Mouse (Mus musculus) cerebellum, adult 8-10 months (tissue): ENCODE data around the gene Hsf4.
A peak's percentile ranks its signal among the peaks of the same experiment; 100 is the strongest.
"Not testable (repeated sequence)": the region's sequence is repeated elsewhere in the genome, so short reads cannot be mapped to it uniquely, and the experiment has no call there.

Experiments used
- DNase-seq: peaks from one replicate; pipeline ENCODE4 v3.0.0; 2022

Hsf4 gene

DNA sequence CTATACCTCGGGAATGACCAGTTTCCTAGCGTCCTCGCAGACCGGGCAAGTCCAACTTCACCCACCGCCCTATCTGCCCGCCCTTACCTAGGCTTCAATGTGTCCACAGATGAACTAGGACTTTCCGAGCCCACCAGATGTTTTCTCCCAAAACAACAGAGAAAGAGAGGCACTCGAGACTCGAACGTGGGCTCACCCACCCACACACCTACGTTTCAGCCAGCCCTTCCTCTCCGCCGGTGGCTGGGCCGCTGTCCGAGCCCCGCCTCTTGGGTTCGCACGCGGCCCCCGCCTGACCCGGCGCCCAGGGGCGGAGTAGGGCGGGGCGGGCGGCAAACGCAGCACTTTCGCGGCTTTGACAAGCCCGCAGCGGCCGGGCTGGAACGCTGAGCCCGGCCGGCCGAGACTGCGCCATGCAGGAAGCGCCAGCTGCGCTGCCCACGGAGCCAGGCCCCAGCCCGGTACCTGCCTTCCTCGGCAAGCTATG is at the start of gene Hsf4:
Gene Hsf4 (plus strand): TSS at position 341 of the 487 bp plus-strand sequence.
- peak; percentile 65 for DNase-seq

DNA sequence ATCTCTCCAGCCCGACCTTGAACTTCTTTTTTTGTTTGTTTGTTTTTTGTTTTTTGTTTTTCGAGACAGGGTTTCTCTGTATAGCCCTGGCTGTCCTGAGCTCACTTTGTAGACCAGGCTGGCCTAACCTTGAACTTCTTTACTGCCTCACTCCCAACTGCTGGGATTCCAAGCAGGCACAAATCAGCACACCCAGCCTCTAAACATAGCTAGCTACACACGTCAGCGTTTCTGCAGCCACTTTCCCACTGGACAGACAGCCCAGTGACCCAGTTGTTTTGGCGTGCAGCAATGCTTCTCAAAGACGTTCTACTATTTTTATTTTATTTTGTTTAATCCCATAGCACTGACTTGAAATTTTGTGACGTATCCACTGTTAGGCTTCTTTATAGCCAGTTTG is 45.8 kb upstream of the Hsf4 start:
- DNase-seq: no peak

DNA sequence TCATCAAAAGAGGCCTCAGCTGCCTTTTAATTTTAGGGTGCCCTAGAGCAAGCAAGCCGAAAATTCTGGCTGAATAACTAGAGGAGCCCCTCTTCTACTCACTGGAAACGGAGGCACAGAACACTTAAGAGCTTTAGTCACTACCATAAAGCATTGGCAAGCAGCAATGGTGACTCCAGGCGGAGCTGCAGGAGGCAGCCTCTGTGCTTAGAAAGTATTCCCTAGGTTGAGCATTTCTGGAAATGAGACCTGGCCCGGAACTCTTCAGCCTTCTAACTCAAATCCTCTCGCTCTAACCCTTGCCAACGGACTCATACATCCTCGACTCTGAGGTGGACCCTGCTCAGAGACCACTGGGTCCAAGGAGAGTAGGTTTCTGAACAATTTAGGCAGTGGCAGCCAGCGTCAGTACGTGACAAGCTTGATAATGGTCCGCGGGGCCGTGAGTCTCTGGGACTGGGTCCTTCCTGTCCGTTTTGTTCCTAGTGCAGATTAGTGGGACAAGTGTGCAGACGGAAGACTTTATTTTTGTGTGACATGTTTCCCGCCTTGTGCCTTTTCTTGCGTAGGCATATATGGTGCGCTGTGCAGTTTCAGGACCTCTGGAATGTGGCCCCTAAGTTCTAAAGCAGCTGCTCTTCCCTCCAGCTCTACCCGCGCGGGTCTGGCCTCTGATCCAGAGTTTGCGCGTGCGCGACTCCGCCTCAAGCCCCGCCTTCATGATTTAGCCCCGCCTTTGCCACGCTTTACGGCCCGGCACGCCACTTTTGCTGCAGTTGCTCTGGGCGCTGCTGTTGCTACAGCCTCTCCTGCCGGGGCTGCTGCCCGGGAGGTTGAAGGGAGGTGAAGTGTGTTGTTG is 45.0 kb upstream of the Hsf4 start, which contains the start of gene D230025D16Rik:
Gene D230025D16Rik (plus strand): TSS at position 733 of the 859 bp plus-strand sequence.
- peak; percentile 95 for DNase-seq

DNA sequence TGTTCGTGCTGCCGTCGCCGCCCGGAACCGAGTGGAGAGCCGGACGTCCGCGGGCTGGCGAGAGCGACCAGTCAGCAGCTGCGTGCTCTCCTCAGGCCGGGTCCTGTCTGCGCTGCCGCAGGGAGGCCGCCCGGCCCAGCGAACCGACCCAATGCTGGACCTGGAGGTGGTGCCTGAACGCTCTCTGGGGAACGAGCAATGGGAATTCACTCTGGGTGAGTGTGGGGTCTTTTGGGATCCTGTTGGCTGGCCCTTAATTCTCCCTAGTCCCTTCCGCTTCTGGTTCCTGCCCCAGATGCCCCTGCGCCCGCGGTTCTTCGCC is 44.4 kb upstream of the Hsf4 start:
- DNase-seq: no peak

DNA sequence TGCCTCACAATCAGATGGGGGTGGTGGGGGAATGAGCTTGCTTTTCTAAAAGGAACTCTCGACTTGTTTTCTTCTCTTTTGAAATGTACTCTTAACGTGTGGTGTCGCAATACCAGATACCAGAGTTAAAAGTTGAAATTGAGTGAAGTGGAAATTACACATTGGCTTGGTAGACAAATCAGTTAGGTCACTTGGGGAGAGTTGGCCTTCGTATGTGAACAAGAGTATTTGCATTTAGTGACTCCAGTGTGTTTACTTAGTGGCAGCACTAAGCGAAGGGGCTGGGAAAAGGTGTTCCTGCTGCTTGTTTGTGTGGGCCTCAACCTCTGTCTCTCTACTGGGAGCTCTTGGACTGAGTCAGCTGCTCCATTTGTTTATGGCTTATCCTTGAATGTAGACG is 43.7 kb upstream of the Hsf4 start:
- no peak for DNase-seq

DNA sequence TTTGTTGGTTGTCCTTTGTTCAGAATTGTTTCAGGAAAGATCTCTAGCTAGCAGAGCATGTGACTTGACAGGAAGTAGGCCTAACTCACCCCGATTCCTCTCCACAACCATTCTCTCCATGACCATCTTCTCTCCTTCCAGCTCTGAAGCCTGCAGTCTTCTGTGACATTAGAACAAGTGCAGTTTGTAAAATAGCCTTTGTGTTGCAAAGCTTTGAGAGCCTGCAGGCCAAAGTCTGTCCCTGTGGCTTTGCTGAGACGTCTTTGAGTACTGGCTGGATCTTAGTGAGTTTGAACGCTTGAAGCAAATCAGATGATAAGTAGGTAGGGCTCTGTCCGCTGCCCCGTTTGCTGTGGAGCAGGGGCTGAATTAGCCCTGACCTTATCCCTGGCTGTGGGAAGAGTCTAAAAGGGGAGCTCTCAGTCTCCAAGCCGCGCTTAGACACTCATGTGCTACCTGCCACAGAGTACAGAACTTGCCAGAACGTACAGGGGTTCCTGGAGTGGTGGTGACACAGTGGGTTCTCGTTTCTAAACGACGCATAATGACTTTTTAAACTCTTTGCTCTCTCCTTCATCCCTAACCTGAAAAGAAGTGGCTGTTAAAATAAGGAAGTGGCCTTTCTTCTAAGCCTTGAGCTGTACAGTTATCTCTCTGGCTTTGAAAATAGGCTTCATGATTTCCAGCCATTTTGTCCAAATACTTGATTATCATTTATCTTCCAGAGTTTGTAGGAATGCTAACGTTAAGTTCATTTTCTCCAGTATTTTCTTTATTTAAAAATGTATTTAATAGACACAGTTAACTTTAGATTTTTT is 37.9 kb upstream of the Hsf4 start:
- no peak for DNase-seq

DNA sequence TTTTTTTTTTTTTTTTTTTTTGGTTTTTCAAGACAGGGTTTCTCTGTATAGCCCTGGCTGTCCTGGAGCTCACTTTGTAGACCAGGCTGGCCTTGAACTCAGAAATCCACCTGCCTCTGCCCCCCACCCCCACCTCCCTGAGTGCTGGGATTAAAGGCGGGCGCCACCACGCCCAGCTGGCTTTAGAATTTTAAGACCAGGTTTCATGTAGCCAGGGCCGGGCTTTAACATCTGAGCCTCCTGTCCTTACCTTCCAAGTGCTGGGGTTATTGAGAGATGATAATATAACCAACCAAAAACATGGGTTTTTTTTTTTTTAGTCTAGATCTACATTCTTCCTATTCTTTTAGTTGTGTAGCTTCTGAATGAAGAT is 37.3 kb upstream of the Hsf4 start:
- not testable (repeated sequence) for DNase-seq

DNA sequence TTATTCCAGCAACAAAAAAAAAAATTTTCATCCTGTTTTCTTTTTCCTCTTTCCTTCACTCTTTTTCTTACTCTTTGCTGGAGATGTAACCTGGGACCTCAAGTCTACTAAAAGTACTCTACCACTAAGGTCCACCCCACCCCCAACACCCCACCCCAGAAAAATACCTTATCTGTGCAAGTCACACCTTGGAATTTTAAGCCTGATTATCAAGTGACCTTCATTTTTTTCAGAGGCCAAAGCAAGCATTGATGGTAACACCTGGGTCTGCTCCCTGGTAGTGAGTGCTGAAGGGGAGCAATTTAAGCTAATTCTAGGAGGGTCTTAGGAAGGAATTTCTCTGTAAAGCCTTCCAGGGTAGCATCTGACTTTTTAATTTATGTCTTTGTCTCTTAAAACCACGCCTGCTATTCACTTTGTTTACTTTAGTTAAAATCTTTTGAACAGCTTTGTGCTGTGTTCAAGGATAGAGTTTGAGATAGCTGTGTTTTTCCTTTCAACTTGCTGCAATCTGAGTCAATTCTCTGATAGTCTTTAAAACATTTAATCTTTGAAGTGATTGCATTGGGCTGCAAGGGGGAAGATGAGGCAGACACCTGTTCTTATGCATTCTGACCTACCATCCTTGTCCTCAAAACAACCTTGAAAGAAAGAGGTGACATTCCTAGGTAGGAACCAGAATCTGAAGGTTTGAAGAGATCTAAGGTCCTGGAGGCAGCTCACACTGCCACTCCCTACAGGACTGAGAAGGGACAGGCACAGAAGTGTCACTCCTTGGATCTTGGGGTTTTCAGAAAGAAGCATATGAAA is 36.3 kb upstream of the Hsf4 start:
- no peak for DNase-seq

DNA sequence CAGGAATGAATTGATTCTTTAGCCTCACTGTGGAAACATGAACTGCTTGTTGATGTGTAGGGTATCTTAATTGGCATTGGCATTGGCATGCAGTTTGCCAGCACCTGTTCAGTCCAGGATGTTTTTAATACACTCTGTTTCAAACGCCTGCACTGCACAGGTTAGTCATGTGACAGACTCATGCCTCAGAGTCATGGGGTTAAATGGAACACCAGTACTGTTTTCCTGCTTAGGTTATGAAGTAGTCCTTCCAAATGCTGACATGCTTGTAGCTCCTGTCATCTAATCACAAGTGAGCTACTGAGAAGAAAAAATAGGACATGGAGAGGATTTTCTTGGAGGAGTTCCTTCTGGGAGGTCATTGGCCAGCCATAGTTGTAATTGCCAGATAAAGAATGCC is 34.4 kb upstream of the Hsf4 start:
- no peak for DNase-seq

DNA sequence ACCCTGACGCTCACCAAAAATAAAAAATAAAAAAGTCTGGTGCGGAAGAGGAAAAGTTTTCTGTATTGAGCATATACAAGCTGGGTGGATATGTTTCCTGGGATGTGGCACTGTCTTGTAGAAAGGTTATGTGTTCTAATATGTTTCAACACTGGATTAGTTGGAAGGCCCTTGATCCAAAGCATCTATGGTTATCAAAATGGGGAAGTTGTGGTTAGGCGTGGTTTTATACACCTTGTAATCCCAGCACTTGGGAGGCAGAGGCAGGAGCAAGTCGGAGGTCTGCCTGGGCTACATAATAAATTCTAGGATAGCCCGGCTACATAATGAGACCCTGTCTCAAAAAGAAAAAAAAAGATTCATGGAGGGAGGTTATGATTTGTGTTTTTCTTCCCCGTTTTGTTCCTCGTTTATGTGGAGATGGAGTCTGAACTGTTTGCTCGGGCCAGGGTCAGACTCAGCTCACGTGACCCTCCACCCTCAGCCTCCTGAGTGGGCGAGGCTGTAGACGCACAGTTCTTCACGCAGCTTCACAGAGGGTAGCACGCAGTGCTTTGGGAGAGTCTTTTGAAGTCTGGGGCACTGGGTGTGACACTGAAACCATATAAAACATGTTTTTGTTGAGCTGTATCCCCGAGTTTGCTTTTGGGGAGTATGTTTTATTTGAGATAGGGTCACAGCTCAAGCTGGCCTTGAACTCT is 32.0 kb upstream of the Hsf4 start:
- DNase-seq: no peak

DNA sequence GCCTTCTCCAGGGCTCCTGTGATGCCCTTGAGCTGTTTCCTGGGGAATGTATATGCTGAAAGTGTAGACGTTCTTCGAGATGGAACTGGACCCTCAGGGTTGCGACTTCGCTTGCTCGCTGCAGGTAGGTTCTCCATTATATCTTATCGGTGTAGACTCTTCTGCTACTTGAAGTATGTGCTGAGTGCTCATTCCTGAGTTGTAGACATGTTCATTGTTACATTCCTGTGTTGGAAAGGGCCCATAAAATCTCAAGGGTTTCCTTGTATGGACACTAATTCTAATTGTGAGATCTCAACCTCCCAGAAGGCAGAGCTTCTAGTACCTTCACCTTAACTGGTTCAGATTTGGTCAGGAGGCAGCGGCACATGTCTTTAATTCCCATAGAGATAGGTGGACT is 28.6 kb upstream of the Hsf4 start:
- no peak for DNase-seq

DNA sequence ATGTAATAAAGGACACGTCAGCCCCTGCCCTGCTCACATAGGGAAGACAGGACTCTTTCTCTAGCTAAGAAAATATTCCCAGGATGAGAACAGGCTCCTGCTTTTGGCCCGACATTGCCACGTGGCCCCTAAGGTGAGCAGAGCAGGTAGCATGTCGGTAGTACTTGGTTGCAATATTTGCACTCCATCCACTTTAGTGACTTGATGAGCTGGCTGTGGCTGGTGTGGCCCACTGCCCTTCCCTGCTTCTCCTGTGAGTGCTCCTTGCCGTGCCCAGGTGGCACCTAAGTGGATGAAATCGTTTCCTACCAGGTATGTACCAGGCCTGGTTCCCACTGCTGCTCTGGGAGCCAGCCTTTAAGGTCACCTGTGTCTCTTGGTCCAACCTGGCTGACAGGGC is 17.6 kb upstream of the Hsf4 start:
- no peak for DNase-seq

DNA sequence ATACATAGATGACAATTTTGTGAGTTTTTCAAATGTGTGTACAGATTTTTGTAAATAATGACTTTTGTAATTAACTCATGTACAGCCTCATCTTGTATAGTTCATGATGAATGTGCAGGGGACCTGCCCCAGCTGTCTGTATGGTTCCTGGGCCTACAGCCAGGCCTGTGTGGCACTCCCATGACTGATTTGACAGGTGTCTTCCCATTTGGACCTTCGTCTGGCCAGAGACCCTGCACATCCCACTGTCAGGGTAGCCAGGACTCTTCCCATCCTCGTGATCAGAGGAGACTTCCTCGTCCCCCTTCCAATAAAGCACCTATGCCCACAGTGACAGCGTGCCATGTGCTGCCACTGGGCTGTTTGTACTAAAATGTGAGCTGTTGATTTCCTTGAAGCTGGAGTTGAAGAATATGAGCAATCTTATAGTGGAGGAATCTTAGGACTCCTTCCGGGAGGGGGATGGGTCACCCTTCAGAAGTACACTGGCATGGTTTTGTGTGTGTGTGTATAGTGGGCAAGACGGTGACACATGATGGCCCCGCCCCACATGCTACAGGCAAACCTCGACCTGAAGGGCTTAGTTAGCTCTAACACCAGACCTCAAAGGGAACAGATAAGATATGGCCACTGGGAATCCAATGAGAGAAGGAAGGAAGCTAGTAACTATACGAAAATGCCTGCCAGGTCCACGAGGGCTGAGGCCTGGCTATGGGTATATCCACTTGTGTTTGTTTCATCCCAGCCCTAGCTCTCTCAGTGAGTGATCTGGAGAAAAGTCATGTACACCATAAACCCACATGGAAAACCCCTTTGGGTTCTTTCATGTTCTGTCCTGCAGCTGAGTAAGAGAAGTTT is 16.7 kb upstream of the Hsf4 start:
- no peak for DNase-seq

DNA sequence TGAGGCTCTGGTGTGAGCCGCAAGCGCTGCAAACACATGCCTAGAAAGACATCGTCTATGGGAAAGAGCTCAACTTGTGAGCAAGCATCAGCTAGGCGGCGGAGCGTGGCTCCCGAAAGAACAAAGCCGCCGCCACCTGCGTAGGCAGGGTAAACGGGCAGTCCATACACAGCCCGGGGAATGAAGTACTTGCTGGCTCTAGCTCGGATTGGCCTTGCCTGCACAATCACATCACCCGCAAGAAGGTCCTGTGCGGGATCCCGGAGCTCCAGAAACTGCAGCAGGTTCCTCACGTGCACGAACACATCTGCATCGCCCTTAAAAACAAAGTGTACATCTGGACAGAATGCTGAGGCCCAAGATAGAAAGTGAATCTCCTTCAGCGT is 15.8 kb upstream of the Hsf4 start:
- DNase-seq: no peak

DNA sequence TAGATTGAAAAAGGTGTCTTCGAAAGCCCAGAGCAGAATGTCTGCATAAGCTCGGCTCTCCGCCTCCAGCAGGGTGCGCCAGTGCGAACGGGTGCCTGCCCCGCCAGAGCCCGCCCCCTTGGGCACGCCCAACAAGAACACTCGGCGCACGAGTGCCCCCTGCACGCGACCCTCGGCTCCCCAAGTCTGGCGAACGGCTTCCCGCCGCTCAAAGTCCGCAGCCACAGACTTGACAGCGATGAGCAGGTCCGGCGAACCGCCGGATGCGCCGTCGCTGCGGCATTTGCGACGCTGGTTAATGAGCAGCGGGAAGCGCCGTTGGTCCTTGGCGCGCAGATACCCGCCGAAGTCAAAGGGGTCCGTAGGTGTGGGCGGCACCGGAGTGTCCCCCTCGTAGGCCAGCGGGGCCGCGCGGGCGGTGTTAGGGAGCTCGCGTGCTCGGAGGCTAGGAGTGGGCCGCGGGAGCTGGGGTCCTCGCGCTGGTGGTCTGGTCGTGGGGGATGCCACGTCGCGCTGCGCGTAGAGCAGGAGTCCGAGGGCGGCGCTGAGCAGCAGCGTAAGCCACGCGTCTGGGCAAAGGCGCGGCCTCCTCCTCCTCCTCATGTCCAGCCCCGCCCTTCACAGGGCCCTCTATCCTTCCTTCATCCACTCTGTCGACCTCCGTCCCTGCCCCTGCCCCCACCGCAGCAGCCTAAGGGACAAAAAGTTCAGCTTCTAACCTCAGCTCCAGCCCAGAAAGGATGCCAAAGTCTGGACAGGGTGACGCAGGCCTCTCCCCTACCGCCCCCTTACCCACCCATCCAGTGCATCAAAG is 15.2 kb upstream of the Hsf4 start:
- peak; percentile 77 for DNase-seq

DNA sequence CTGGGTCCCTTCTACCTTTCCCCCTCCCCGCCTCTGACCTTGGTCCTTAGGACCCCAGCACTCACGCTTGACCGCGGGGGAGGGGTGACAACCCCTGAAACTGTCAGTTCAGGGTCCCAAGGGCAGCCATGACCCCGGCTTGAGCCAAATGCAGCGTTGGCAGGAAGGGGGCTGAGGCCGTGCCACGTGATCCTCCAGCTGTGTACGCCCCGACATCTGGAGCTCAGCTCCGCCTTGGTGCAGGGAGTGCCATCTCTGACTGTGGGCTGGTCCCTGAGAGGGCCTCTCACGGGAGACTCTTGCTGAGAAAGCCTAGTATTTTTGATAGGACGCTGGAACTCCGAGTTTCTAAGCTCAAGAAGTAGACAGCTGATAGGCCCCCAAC is 14.6 kb upstream of the Hsf4 start, which contains the start of gene B3gnt9:
Gene B3gnt9 (minus strand): TSS at position 188 of the 385 bp plus-strand sequence.
- no peak for DNase-seq

DNA sequence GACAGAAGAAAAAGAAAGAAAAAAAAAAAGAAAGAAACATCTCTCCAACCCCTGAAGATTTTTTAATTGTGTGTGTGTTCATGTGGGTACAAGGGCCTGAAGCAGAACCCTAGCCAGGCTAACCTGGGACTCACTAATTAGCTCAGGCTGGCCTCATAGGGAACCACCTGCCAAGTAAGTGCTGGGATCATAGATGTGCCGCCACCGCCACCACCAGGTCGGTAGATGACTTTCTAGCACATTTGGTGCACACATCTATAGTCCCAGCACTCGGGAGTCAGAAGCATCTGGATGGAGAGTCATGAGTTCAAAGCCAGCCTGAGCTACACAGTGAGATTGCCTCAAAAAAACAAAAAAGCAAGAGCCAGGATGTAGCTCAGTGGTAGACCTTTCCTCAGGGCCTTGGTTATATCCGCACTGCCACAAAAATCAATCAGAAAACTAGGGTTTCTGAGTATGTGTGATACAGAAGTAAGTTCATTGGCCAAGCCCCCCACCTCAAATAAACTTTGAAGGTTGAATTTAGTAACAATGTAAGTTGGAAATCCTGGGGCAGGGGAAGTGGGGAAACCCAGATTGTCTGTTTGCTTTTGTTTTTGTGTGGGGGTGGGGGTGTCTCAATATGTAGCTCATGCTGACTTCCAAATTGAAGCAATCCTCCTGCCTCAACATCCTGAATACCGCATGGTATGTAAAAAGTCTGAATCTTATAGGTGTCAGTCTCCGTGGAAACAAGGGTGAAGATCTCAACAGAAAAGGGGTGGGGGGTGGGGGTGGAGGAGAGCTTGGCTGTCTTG is 12.1 kb upstream of the Hsf4 start:
- no peak for DNase-seq

DNA sequence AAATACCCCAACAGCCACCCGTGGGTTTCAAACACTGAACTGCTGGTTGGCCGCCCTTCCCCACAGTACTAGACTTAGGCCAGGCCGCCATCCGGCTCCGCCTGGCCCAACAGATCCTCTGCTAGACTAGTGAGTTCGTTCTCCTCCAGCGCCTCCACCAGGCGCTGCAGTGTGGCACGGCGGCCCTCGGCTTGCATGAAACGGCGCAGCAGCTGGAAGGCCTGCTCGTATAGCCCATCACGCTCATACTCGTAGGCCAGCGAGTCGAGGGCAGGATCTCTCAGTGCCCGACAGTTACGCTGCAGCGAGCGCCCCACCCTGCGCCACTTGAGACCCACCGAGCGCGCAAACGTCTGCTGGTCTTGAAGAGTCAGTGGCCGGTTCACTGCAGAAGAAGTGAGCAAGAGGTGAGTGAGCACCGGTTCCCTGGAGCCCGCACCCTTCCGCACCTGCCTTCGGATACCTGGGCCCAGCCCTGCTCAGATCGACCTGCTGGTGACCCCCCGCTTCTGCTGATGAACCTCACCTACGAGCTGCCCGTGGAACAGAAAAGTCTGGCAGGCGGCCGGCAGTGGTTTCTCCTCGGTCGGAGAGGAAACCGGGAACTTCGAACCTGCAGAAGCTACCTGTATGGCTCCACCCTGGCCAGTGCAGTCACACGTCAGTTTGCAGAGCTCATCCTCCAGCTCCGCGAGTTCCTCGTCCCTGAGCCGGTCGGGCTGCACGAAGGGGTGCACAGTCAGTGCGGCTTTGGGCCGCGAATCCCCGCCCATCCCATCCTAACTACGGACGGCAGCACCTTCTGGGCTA is 10.5 kb upstream of the Hsf4 start:
- peak; percentile 26 for DNase-seq
